Mouse (Mus musculus) MEL (cell line): ENCODE measurements around the gene Fbxo21. TPM values are rescaled to one million over a fixed set of nuclear protein-coding genes. Genes with fewer than 3 reads are reported as not detected.

Source experiments
- DNase-seq: peaks from one replicate; pipeline ENCODE4 v3.0.0; 2011; ENCODE audit warnings: low read depth, low spot score
- H3K27ac ChIP-seq: 2 replicates; pipeline ENCODE4 v1.5.1; 2012; ENCODE audit warnings: low read depth, mild to moderate bottlenecking, control low read depth, low read length, moderate library complexity; ENCODE audit not compliant: control insufficient read depth
- H3K27me3 ChIP-seq, 2 experiments: fragments of 150-350 bp in 1 of 2; sonication (generic) in 1 of 2; 2 replicates each; pipeline ENCODE4 v1.6.1; 2012; ENCODE audit warnings: low read length in 2 of 2, mild to moderate bottlenecking in 2 of 2, improper control_type of control experiment in 1 of 2, moderate library complexity in 1 of 2; ENCODE audit not compliant: insufficient read depth in 2 of 2, control insufficient read depth in 1 of 2
- H3K36me3 ChIP-seq, 2 experiments: 2 replicates each; pipeline ENCODE4 v1.6.1; 2012 to 2014; ENCODE audit warnings: low read length in 2 of 2, improper control_type of control experiment in 1 of 2, inconsistent platforms in 1 of 2, mild to moderate bottlenecking in 1 of 2; ENCODE audit not compliant: insufficient read depth in 2 of 2, control insufficient read depth in 1 of 2
- H3K4me1 ChIP-seq, 2 experiments: fragments of 150-350 bp in 1 of 2; sonication (generic) in 1 of 2; 2 replicates each; pipeline ENCODE4 v1.6.1; 2012; ENCODE audit warnings: low read length in 2 of 2, improper control_type of control experiment in 1 of 2, mild to moderate bottlenecking in 1 of 2; ENCODE audit not compliant: insufficient read depth in 2 of 2, control insufficient read depth in 1 of 2
- H3K4me3 ChIP-seq, 2 experiments: fragments of 150-350 bp in 1 of 2; sonication (generic) in 1 of 2; 2 replicates each; pipeline ENCODE4 v1.5.1; 2012; ENCODE audit warnings: low read depth in 2 of 2, low read length in 2 of 2, mild to moderate bottlenecking in 2 of 2, moderate library complexity in 2 of 2, control low read depth in 1 of 2, improper control_type of control experiment in 1 of 2; ENCODE audit not compliant: control insufficient read depth in 1 of 2, insufficient read depth in 1 of 2
- H3K79me2 ChIP-seq: 2 replicates; pipeline ENCODE4 v1.6.1; 2012; ENCODE audit warnings: mild to moderate bottlenecking, low read length, moderate library complexity; ENCODE audit not compliant: control insufficient read depth, poor library complexity, insufficient read depth
- H3K9ac ChIP-seq: 2 replicates; pipeline ENCODE4 v1.6.1; 2012; ENCODE audit warnings: low read depth, mild to moderate bottlenecking, control low read depth, low read length, moderate library complexity; ENCODE audit not compliant: control insufficient read depth, poor library complexity, severe bottlenecking
- H3K9me3 ChIP-seq: fragments of 150-350 bp; sonication (generic); replicated peaks from 2 replicates; pipeline ENCODE4 v1.6.1; 2012; ENCODE audit warnings: mild to moderate bottlenecking, low read length, improper control_type of control experiment, moderate library complexity; ENCODE audit not compliant: insufficient read depth
- CHD1 ChIP-seq: IDR thresholded peaks from 2 replicates; pipeline ENCODE4 v1.6.1; 2012; ENCODE audit warnings: low read depth, mild to moderate bottlenecking, inconsistent platforms, low read length, improper control_type of control experiment
- ELF1 ChIP-seq: IDR thresholded peaks from 2 replicates; pipeline ENCODE4 v1.6.1; 2014; ENCODE audit warnings: low read depth, mild to moderate bottlenecking, inconsistent platforms, low read length, improper control_type of control experiment, moderate library complexity
- EP300 ChIP-seq, 2 experiments: IDR thresholded peaks; 2 replicates each; pipeline ENCODE4 v1.6.1; 2011; ENCODE audit warnings: improper control_type of control experiment in 2 of 2, low read length in 2 of 2, low read depth in 1 of 2, mild to moderate bottlenecking in 1 of 2
- ETS1 ChIP-seq: IDR thresholded peaks from 2 replicates; pipeline ENCODE4 v1.6.1; 2012; ENCODE audit warnings: low read depth, mild to moderate bottlenecking, inconsistent platforms, low read length, improper control_type of control experiment, moderate library complexity
- JUND ChIP-seq: IDR thresholded peaks from 2 replicates; pipeline ENCODE4 v1.6.1; 2011; ENCODE audit warnings: low read depth, mild to moderate bottlenecking, improper control_type of control experiment, low read length
- MEF2A ChIP-seq: IDR thresholded peaks from 2 replicates; pipeline ENCODE4 v1.6.1; 2014; ENCODE audit warnings: low read depth, mild to moderate bottlenecking, inconsistent platforms, low read length, improper control_type of control experiment; ENCODE audit not compliant: poor library complexity, insufficient replicate concordance, severe bottlenecking; ENCODE audit errors: extremely low read depth
- MYB ChIP-seq: IDR thresholded peaks from 2 replicates; pipeline ENCODE4 v1.6.1; 2011; ENCODE audit warnings: mild to moderate bottlenecking, low read depth, low read length, improper control_type of control experiment
- NELFE ChIP-seq: IDR thresholded peaks from 2 replicates; pipeline ENCODE4 v1.6.1; 2011; ENCODE audit warnings: low read depth, low read length, improper control_type of control experiment
- NRF1 ChIP-seq: IDR thresholded peaks from 2 replicates; pipeline ENCODE4 v1.6.1; 2014; ENCODE audit warnings: low read depth, mild to moderate bottlenecking, inconsistent platforms, low read length, improper control_type of control experiment, moderate library complexity; ENCODE audit not compliant: poor library complexity, insufficient read depth, severe bottlenecking
- POLR2AphosphoS5 ChIP-seq: IDR thresholded peaks from 2 replicates; pipeline ENCODE4 v1.6.1; 2012; ENCODE audit warnings: low read depth, borderline replicate concordance, mild to moderate bottlenecking, inconsistent platforms, low read length, moderate library complexity, mixed read lengths
- RAD21 ChIP-seq: IDR thresholded peaks from 2 replicates; pipeline ENCODE4 v1.6.1; 2011; ENCODE audit warnings: mild to moderate bottlenecking, low read depth, low read length, improper control_type of control experiment
- SIN3A ChIP-seq: IDR thresholded peaks from 2 replicates; pipeline ENCODE4 v1.6.1; 2012; ENCODE audit warnings: low read length, improper control_type of control experiment, inconsistent platforms
- SMC3 ChIP-seq: IDR thresholded peaks from 2 replicates; pipeline ENCODE4 v1.6.1; 2011; ENCODE audit warnings: low read depth, low read length, improper control_type of control experiment
- TAL1 ChIP-seq: IDR thresholded peaks from 2 replicates; pipeline ENCODE4 v1.6.1; 2012; ENCODE audit warnings: mild to moderate bottlenecking, inconsistent platforms, low read length, moderate library complexity, mixed read lengths
- TBP ChIP-seq: IDR thresholded peaks from 2 replicates; pipeline ENCODE4 v1.8.0; 2011; ENCODE audit warnings: low read depth, low read length, improper control_type of control experiment
- TCF12 ChIP-seq: IDR thresholded peaks from 2 replicates; pipeline ENCODE4 v1.6.1; 2014; ENCODE audit warnings: low read depth, mild to moderate bottlenecking, inconsistent platforms, low read length, improper control_type of control experiment, moderate library complexity
- UBTF ChIP-seq: IDR thresholded peaks from 2 replicates; pipeline ENCODE4 v1.6.1; 2012; ENCODE audit warnings: low read depth, mild to moderate bottlenecking, inconsistent platforms, low read length, improper control_type of control experiment, moderate library complexity, borderline replicate concordance; ENCODE audit not compliant: insufficient read depth
- USF1 ChIP-seq: IDR thresholded peaks from 2 replicates; pipeline ENCODE4 v1.6.1; 2014; ENCODE audit warnings: low read depth, mild to moderate bottlenecking, inconsistent platforms, low read length, improper control_type of control experiment, moderate library complexity
- USF2 ChIP-seq, 2 experiments: IDR thresholded peaks; 2 replicates each; pipeline ENCODE4 v1.6.1; 2011 to 2012; ENCODE audit warnings: improper control_type of control experiment in 2 of 2, low read length in 2 of 2, borderline replicate concordance in 1 of 2, inconsistent platforms in 1 of 2, low read depth in 1 of 2, mild to moderate bottlenecking in 1 of 2; ENCODE audit not compliant: insufficient read depth in 1 of 2
- ZMIZ1 ChIP-seq: IDR thresholded peaks from 2 replicates; pipeline ENCODE4 v1.6.1; 2012; ENCODE audit warnings: low read depth, mild to moderate bottlenecking, inconsistent platforms, low read length, improper control_type of control experiment, moderate library complexity
- polyA plus RNA-seq, 2 experiments: library from polyadenylated mRNA; stranded (reverse) in 1 of 2; unstranded in 1 of 2; fragments of >175 nt in 1 of 2; fragments of >200 nt in 1 of 2; gene quantifications; 2 replicates each; pipeline versions ENCODE4 v1.2.1 to v1.2.4; 2012; ENCODE audit warnings: low replicate concordance in 2 of 2, low read depth in 1 of 2; ENCODE audit not compliant: insufficient read length in 2 of 2, insufficient read depth in 1 of 2, missing spikeins in 1 of 2
- total RNA-seq: library from RNA; depleted of rRNA; stranded (reverse); fragments of 300-350 nt; gene quantifications from 2 replicates; pipeline ENCODE4 v1.2.3, GENCODE M21; 2012

Gene Fbxo21
- total and polyA plus RNA-seq, 3 experiments = 10.4 to 20.5 TPM; not detected in 1

DNA sequence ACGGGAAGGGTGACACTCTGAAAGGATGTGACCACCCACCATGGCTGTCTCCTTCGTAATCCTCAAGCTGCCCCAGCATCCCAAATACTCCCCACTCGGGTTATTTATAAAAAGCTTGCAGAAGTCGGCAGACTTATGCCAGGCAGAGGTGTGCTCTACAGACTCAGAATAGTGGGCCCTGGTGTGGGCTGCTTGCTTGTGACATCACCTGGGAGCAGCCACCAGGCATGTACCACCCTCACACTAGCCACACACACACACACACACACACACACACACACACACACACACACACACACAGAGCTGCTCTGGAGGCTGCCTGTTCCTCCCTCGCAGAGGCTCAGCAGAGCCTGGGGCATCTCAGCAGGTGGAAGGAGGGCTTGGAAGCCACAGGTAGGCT, 41.0 kb downstream of the Fbxo21 start:
- Histone ChIP-seq H3K4me1 (no peaks in the 10 kb centered on the region), H3K9ac (no peak overlapping the region), H3K4me3 (no peak overlapping the region), H3K27ac (no peak overlapping the region), H3K36me3 (no peaks in the 10 kb centered on the region), H3K9me3 (no peaks in the 10 kb centered on the region), H3K79me2 (no peaks in the 10 kb centered on the region), H3K27me3 (no peaks in the 10 kb centered on the region)
- no peak for DNase-seq
- TF ChIP-seq TBP = no peak
- TF ChIP-seq EP300 (IDR thresholded peaks at IDR 0.05; ENCODE audit: low read depth in 1 of 2, low read length in 2 of 2) = no peak
- no peak for TF ChIP-seq RAD21
- TF ChIP-seq ELF1 = no peak
- no peak for TF ChIP-seq SIN3A
- no peak for TF ChIP-seq ETS1
- TF ChIP-seq TAL1 = no peak
- TF ChIP-seq POLR2AphosphoS5 = no peak
- no peak for TF ChIP-seq TCF12
- TF ChIP-seq MYB = no peak
- no peak for TF ChIP-seq NRF1
- no peak for TF ChIP-seq JUND
- no peak for TF ChIP-seq NELFE
- TF ChIP-seq MEF2A = no peak
- no peak for TF ChIP-seq USF1
- no peak for TF ChIP-seq SMC3
- TF ChIP-seq UBTF = no peak
- no peak for TF ChIP-seq CHD1
- TF ChIP-seq ZMIZ1 = no peak

DNA sequence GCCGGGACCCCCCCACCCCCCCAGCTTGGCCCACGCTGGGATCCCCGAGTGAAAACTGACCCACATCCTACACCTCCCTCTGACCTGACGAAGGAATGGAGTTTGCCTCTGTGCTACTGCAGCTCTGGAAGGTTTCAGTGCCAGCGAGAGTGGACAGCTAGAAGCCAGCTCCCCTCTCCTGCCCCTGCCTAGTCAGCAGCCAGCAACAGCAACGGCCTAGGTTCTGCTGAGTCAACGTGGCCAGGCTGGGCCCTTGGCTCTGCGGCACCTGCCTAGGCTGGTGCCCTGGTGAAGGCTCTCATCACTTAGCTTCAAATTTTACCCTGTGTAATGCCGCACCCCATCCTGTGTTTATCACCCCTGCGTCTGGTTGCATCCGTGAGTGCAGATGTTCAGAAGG, 43.4 kb downstream of the Fbxo21 start:
- H3K79me2 ChIP-seq = no peaks in the 10 kb centered on the region
- no peak for DNase-seq
- TF ChIP-seq USF2 (IDR thresholded peaks at IDR 0.05; ENCODE audit: borderline replicate concordance in 1 of 2, insufficient read depth in 1 of 2, low read depth in 1 of 2, low read length in 2 of 2) (no peak), MEF2A (no peak)
- TF ChIP-seq, all 39 proteins: peak for 0
- no peaks in the 10 kb centered on the region for H3K27me3 ChIP-seq
- no peak overlapping the region for H3K27ac ChIP-seq
- H3K4me3 ChIP-seq = no peak overlapping the region
- no peaks in the 10 kb centered on the region for H3K4me1 ChIP-seq
- H3K9ac ChIP-seq = no peak overlapping the region
- H3K36me3 ChIP-seq = no peaks in the 10 kb centered on the region
- no peaks in the 10 kb centered on the region for H3K9me3 ChIP-seq
